Mouse (Mus musculus) E14TG2a.4 (cell line): Measurements from ENCODE around the gene Card10.
A peak's percentile ranks its signal among the peaks of the same experiment; 100 is the strongest.

ENCODE experiments used
- H3K27me3 ChIP-seq: 2 replicates; pipeline ENCODE4 v1.6.1; 2014; ENCODE audit warnings: low read length, control low read depth; ENCODE audit not compliant: insufficient read depth
- H3K36me3 ChIP-seq: 2 replicates; pipeline ENCODE4 v1.6.1; 2014; ENCODE audit warnings: low read length, control low read depth; ENCODE audit not compliant: insufficient read depth
- H3K4me1 ChIP-seq: replicated peaks from 2 replicates; pipeline ENCODE4 v1.6.1; 2014; ENCODE audit warnings: low read depth, low read length, control low read depth
- H3K4me3 ChIP-seq: replicated peaks from 2 replicates; pipeline ENCODE4 v1.5.1; 2014; ENCODE audit warnings: mild to moderate bottlenecking, low read length
- H3K9me3 ChIP-seq: 2 replicates; pipeline ENCODE4 v1.6.1; 2014; ENCODE audit warnings: low read length, control low read depth
- CTCF ChIP-seq: conservative IDR thresholded peaks from 2 replicates; pipeline ENCODE4 v1.5.1; 2014; ENCODE audit warnings: low read length
- NANOG ChIP-seq: IDR thresholded peaks from 2 replicates; pipeline ENCODE4 v1.6.1; 2014; ENCODE audit warnings: borderline replicate concordance, low read length, mixed read lengths
- POU5F1 ChIP-seq: IDR thresholded peaks from 2 replicates; pipeline ENCODE4 v1.6.1; 2014; ENCODE audit warnings: low read length, borderline replicate concordance

Gene Card10

GRCm38 (mm10) chr15:78735431-78736180, 67.2 kb downstream of the Card10 start:
- TF ChIP-seq NANOG (no peak), CTCF (no peak), POU5F1 (no peak)

GRCm38 (mm10) chr15:78731830-78732229, 71.0 kb downstream of the Card10 start:
- TF ChIP-seq NANOG (no peak), POU5F1 (no peak), CTCF (no peak)
- Histone ChIP-seq H3K9me3 (no peaks in the 10 kb centered on the region), H3K27me3 (peaks cover 29% of the 10 kb centered on the region), H3K36me3 (no peaks in the 10 kb centered on the region), H3K4me3 (no peak overlapping the region), H3K4me1 (peaks cover 19% of the 10 kb centered on the region)

More at GRCm38 (mm10) chr15:78735431-78736180, 67.2 kb downstream of the Card10 start:
- Histone ChIP-seq H3K9me3 (0 out of 2 replicates have a peak, but pooled peaks cover 3% of the 10 kb centered on the region), H3K27me3 (peaks cover 38% of the 10 kb centered on the region), H3K4me3 (no peak overlapping the region), H3K4me1 (peaks cover 15% of the 10 kb centered on the region), H3K36me3 (no peaks in the 10 kb centered on the region)

- peaks cover 18% of the 10 kb centered on the region for H3K27me3 ChIP-seq
Observed at GRCm38 (mm10) chr15:78730315-78731049, 72.4 kb downstream of the Card10 start.

GRCm38 (mm10) chr15:78726697-78727096, 76.1 kb downstream of the Card10 start:
- H3K27me3 ChIP-seq = peaks cover 35% of the 10 kb centered on the region
- TF ChIP-seq NANOG (no peak), POU5F1 (no peak)
- H3K4me1 ChIP-seq = peaks cover 9% of the 10 kb centered on the region; the same call in 1 of the 2 replicates
- H3K36me3 ChIP-seq = no peaks in the 10 kb centered on the region
- no peaks in the 10 kb centered on the region for H3K9me3 ChIP-seq
- no peak overlapping the region for H3K4me3 ChIP-seq

More at GRCm38 (mm10) chr15:78730315-78731049, 72.4 kb downstream of the Card10 start:
- Histone ChIP-seq H3K4me1 (peaks cover 12% of the 10 kb centered on the region), H3K36me3 (no peaks in the 10 kb centered on the region), H3K9me3 (no peaks in the 10 kb centered on the region), H3K4me3 (peak overlapping the region; percentile 49)
- TF ChIP-seq CTCF = no peak
- no peak for TF ChIP-seq POU5F1
- TF ChIP-seq NANOG = no peak
